Mouse (Mus musculus) CD8-positive naive resting alpha-beta T cell, adult 2 months (primary cell): Measurements from ENCODE around the gene Ldb2.

Experiments used
- DNase-seq, 2 experiments: peaks; one replicate each; pipeline ENCODE4 v3.0.0; 2022; ENCODE audit warnings: low read depth in 2 of 2, low spot score in 2 of 2

Ldb2 gene

GRCm38 (mm10) chr5:44548468-44548867, 251.0 kb downstream of the Ldb2 start:
- DNase-seq: no peak

- DNase-seq: no peak
Measured at GRCm38 (mm10) chr5:44543472-44544132, 255.9 kb downstream of the Ldb2 start.

GRCm38 (mm10) chr5:44541748-44542147, 257.7 kb downstream of the Ldb2 start:
- no peak for DNase-seq

GRCm38 (mm10) chr5:44538687-44539086, 260.8 kb downstream of the Ldb2 start:
- DNase-seq: no peak

- DNase-seq: no peak
Measured at GRCm38 (mm10) chr5:44538000-44538395, 261.5 kb downstream of the Ldb2 start.

GRCm38 (mm10) chr5:44537316-44537999, 262.0 kb downstream of the Ldb2 start:
- DNase-seq: no peak

- DNase-seq: no peak
Measured at GRCm38 (mm10) chr5:44529466-44529865, 270.0 kb downstream of the Ldb2 start.

GRCm38 (mm10) chr5:44529001-44529400, 270.5 kb downstream of the Ldb2 start:
- no peak for DNase-seq

GRCm38 (mm10) chr5:44505221-44505620, 294.3 kb downstream of the Ldb2 start:
- no peak for DNase-seq

- no peak for DNase-seq
Measured at GRCm38 (mm10) chr5:44504786-44505185, 294.7 kb downstream of the Ldb2 start.

GRCm38 (mm10) chr5:44498229-44498628, 301.3 kb downstream of the Ldb2 start:
- DNase-seq: no peak

GRCm38 (mm10) chr5:44496854-44497253, 302.6 kb downstream of the Ldb2 start:
- DNase-seq: no peak

GRCm38 (mm10) chr5:44495092-44495491, 304.4 kb downstream of the Ldb2 start:
- DNase-seq: no peak

GRCm38 (mm10) chr5:44494133-44494532, 305.3 kb downstream of the Ldb2 start:
- no peak for DNase-seq

GRCm38 (mm10) chr5:44491526-44491925, 308.0 kb downstream of the Ldb2 start:
- DNase-seq: no peak

- DNase-seq: no peak
Measured at GRCm38 (mm10) chr5:44490462-44490861, 309.0 kb downstream of the Ldb2 start.

- no peak for DNase-seq
Measured at GRCm38 (mm10) chr5:44483426-44484106, 315.9 kb downstream of the Ldb2 start.

GRCm38 (mm10) chr5:44481406-44481805, 318.1 kb downstream of the Ldb2 start:
- DNase-seq: no peak

GRCm38 (mm10) chr5:44476356-44476755, 323.1 kb downstream of the Ldb2 start:
- no peak for DNase-seq

GRCm38 (mm10) chr5:44475543-44475942, 323.9 kb downstream of the Ldb2 start:
- DNase-seq: no peak

- DNase-seq: no peak
Measured at GRCm38 (mm10) chr5:44473857-44474762, 325.4 kb downstream of the Ldb2 start.
